Mouse (Mus musculus) adrenal gland, adult 8-10 months (tissue): ENCODE measurements around the gene Cyth1. TPM values are rescaled to one million over a fixed set of nuclear protein-coding genes. Genes with fewer than 3 reads are reported as not detected.

Experiments
- DNase-seq: peaks from one replicate; pipeline ENCODE4 v3.0.0; 2022
- total RNA-seq, 4 experiments: library from RNA; stranded (reverse); gene quantifications; 2 replicates each; pipeline ENCODE4 v1.2.4; 2022

Gene Cyth1
- total RNA-seq, 4 experiments from 2014 or later: 23.4 to 28.1 (median 24.4) TPM

DNA sequence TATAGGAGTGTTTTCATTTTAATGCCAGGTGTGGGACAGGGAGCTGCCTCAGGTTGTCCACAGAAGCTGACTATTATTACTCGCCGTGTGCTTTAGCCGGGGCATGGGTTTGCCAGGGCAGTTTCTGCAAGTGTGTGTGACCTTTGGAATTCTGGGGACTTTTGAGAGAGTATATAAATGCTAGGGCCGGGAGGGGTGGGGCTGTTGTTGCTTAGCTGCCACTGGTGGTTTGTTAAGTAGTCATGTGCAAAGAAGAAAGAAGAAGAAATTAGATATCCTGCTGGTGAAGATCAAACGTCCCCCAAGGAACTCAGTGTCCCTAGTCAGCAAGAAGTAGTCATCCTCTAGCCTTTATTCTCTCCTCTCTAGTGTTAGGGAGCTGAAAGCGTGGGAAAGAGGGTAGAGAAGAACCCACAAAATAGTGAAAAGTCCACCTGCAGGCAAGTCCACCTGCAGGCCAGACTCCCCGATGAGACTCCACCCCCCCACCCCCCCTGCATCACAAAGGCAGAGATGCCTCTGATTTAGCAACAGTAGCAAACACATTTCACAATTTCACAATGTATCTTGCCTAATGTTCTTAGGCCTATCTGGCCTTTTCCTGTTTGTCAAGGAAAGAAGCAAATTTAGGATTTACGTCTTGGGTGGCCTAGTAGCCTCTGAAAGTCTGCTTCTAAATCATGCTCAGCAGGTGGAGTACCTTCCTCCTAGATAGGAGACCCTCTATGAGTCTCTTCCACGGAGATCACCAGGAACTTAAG lies 100.3 kb downstream of the Cyth1 start:
- DNase-seq: no peak

DNA sequence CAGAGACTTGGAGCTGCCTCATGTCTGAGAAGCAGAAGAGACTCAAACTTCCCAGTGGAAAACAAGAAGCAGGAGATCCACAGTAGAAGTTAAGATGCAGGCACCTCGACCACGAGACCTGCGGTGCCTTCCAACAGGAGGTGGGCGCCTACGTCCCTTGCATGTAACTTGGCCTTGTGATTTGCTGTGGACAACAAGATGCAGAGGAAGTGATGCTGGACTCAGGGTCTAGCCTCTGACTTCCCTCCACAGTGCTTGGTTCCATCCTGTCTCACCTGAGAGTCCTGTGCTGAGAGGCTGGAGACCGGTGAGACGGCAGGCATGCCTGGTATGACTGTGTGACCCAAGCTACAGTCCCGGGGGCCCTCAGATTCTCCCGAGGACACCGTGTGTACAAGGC lies 101.9 kb downstream of the Cyth1 start:
- DNase-seq: no peak

DNA sequence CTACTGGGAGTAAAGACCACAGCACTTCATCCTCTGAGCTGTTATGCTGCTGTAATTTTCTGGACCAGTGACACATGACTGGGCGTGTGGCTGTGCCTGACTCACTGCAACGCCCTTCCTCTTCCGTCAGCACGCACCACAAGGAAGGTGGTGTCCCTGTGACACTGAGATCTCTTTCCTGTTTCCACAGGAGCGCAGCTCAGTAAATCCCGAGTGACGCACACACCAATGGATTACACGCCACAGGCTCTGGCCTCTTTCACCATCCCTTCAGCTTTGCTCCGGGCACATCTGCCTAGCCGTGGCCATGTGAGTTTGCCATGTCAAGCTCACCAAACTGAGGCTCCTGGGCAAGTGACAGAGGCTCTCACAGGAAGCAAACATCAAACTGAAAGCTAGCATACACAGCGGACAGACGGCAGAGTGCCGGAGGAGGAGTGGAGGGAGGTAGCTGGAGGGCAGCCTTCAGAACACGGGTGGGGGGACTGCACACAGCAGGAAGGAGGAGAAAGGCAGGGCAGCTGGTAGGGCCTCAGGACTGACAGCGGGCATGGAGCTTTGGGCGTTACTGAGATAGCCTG lies 102.5 kb downstream of the Cyth1 start:
- DNase-seq: peak; percentile 52

DNA sequence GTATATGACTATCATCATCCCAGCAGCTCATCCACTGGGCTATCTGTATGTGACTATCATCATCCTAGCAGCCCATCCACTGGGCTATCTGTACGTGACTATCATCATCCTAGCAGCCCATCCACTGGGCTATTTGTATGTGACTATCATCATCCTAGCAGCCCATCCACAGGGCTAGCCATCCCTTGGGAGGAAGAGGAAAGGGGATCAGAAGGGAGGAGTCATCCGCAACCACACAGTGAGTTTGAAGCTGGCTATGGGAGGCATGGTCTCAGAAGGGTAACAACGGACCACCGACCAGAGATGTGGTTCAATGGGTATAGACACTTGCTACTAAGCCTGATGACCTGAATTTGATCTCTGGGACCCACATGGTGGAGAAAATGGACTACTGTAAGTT lies 103.3 kb downstream of the Cyth1 start:
- no peak for DNase-seq

DNA sequence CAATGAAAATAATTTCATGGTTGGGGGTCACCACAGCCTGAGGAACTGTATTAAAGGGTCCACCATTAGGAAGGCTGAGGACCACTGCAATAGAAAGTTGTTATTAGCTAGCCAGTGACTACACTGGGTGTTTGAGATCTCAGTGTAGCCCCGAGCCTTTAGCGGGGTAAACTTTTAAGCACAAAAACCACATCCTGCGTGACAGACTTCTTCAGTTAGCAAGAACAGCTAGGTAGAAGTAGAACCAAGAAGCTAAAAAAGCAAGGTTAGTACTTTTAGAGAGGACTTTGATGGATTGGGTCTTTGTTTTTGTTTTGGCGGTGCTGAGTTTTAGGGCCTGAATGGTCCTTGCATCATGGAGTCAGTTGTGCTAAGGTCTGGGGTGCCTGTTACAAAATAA lies 104.7 kb downstream of the Cyth1 start:
- DNase-seq: no peak

DNA sequence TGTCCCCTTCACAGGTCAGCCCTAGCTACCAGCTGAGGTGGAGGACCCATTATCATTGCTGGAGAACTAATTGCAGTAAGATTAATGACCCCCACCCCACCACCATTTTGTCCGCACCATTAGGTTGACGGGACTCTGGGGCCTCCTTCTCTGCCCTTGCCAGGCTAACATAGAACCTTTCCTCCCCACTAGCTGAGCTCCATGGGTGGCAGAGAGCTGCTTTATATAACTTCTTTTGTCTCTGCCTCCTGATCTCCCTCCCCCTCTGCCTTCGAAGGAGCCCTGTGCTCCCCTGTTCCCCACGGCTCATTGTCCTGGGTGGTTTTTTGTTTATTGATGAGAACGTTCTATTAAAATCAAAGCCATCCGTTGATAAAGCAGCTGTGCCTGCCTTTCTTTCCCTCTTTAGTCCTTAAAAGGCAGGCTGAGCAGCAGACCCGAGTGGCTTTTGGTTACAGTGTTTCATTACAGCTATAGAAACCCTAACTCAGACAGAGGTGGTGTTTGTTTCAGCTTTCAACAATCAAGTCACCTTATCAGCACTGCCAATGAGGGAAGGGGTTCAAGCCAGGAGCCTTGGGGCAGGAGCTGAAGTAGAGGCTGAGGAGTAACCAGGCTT lies 105.7 kb downstream of the Cyth1 start:
- no peak for DNase-seq

DNA sequence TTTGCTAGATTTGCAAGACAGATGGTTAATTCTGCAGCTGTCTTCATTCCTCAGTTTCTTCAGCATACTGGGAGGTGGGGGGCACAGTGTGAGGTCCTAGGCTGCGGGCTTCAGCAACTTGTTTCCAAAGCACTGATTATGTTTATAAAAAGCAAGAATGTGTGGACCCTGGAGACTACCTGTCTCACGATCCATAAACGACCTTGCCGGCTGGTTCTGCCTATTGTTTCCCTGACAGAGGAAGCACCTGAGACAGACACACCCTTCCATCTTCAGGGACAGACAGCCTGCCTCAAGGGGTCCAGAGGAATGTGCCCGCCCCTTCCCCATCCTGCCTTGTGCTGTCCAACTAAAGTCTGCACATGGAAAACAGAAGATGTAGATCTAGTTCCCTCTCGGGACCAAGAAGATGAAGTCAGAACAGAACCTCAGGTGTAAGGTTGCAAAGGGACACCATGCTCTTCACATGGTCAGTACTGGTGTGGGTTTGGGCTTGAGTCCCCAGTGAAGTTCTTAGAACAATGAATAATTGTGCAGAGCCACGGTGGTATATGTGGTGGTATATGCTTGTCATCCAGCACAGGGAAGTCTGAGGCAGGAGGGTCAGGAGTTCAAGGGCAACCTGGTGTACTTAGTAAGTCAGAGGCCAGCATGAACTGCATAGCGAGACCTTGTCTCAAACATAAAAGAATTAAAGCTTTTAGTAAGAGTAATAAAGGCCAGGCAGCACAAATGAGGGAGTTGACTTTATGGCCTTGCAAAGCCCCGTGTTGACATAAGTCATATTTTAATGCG lies 107.4 kb downstream of the Cyth1 start:
- no peak for DNase-seq

DNA sequence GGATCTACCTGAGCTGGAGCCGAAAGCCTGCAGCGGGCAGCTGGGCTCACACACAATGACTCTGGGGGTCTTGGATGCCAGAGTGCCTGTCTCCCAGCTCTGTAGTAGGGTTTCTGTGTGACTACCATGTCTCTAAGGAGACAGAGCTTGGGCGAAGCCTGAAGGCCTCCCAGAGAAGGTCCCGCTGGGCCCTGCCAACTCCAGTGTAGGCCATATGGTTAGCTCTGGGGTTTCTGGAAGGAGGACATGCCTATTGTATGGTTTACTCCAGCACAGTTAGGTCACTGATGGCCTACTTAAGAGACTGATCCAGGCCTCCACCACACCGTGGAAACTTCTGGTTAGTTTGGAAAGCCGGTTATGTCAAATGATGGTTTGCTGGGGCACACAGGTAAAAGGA lies 110.0 kb downstream of the Cyth1 start:
- DNase-seq: no peak

DNA sequence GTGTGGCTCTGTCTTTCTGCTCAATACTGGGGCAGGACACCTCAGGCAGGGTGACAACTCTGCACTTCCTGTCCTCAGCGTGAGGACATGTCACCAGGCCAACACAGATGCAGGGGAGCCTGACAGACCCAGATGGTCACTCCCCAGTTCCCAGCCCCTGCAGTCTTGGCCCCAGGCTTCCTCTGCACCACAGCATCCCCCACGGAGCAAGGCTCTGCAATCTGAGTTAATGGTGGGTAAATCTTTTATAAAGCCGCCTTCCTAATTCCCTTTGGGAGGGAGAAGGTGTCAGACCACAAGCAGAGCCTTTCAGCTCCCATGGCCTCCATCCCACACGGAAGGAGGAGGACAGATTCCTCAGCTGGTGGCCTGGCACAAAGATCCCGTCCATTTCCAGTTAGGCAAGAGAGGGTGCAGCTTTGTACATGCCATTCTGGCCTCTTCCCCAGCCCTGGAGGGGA lies 112.2 kb downstream of the Cyth1 start:
- no peak for DNase-seq

DNA sequence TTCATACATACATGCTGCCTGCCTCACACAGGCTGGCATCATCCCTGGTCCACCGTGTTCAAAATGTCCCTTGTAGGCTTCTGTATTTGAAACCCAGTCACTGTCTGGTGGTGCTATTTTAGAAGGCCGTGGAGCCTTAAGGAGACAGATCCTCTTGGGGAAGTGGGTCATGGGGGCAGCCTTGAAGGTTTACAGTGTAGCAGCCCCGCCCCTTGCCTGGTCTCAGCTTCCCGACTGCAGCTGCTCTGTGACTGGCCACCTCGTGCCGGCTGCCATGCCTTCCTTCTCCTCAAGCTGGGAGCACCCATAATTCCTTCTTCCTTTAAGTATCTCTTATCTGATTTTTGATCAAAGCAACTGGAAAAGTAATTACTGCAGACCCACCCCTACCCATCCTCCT lies 113.1 kb downstream of the Cyth1 start:
- DNase-seq: no peak

DNA sequence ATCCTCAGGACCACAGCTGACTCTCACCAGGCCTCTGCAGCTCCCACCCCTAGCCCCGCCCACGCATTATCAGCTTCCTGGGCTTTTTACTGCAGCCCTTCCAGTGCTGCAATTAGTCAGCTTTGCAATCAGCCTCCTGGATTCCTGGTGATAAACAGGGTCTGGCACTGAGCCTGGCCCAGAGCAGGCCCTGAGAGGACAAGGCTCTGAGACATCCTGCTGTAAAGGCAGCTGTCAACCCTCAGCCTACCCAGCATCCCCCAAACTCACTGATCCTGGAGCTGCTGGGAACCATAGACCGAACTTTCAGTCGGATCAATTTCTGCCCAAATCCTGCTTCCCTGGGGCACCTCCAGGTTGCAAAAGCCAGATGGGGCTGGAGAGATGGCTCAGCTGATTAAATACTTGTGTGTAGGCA lies 114.6 kb downstream of the Cyth1 start:
- peak; percentile 23 for DNase-seq

DNA sequence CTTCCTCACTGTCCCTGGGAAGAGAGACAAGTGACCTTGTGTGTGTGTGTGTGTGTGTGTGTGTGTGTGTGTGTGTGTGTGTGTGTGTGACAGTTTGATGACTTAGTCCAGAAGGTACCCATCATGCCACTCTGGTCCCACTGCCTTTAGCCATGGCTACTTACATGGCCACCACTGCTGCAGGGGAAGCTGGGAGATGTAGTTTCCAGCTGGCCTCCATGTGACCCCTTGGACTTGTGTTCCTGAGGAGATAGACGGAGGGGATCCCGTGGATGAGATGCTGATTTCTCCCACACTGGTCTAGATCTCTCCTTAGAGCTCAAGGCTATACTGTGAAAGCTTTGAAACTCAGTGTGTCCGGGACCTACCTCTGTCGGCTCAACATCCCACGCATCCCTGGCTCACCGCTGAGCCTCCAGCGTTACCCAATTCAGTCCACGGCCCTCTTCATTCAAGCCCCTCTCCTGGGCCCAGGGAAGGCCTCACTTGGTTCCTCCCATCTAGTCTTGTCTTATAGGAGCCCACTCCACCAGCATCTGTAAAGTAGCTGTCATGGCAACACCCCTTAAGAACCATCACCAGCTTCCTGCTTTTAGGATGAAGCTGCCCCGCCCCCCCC lies 115.2 kb downstream of the Cyth1 start:
- DNase-seq: no peak

DNA sequence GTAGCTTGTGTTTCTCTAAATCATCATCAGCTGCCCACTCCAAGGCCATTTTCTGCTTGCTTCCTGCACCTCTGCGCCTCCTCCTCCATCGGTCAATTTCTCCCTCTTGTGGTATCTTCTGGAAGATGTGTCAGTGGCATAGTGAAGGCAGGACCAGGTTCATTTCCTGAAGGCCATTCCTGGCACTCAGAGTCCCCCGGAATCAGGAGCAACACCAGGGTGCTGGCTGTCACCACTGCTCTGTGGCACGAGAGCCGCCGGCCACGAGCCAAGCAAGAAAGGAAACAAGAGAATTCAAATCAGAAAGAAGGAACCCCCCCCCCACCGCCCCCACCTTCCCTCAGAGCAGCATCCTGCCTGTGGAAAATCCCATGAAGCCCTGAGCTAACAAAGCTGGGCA lies 116.3 kb downstream of the Cyth1 start:
- peak; percentile 25 for DNase-seq

DNA sequence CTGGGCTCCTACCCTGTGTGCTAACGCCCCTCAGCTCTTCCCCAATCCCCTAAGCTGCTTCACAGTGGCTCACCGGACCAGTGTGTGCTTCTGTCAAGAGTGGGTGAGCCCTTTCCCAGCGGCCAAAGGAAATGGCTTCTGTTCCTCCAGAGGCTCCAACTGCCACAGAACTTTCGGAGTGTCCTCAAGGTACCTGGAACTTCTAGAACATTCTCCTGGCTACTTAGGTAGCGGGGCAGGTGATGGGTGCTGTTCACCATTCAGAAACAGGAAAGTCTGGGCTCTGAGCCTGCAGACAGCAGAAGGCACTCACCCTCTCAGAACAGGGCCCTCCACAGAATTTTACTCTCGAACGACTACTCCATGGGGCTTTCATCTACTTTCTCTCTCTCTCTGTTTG lies 117.9 kb downstream of the Cyth1 start, which contains the start of gene Dnah17:
Gene Dnah17, minus strand, starts transcription at position 101 of the 400 bp plus-strand sequence.
- DNase-seq: no peak

DNA sequence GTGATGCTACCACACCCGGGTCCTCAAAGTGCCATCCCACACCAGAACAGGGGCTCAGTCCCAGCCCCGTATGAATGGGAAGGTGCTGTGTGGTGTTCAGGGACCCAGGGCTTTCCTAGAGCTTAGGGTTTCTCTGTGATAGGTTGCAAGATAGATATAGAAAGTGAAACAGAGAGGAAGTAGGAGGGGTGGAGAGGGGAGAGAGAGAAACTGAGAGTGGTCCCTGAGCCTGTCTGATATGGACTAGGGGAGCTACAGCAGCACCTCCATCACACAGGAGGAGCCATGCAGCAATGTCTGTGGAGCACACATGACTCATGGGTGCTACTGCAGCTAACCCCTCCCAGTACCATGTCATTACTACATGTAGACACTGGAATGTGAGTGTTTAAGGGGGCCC lies 118.6 kb downstream of the Cyth1 start:
- no peak for DNase-seq

DNA sequence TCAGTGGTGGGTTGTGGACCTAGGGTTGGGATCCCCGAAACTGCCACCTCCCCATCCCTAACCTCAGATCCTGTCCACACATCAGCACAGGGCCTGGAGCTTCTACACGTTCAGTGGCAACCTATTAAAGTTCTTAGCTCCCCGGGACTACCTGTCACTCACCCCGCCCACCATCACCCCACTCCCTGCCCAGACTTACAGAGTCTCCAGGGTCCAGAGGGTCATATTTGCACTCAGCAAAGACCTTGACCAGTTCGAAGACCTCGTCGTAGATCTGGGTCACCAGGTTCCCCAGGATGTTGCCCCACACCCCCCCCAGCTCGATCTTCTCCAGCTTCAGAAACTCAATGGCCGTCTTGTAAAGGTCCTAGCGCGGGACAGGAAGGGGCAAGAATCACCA lies 126.8 kb downstream of the Cyth1 start:
- no peak for DNase-seq

DNA sequence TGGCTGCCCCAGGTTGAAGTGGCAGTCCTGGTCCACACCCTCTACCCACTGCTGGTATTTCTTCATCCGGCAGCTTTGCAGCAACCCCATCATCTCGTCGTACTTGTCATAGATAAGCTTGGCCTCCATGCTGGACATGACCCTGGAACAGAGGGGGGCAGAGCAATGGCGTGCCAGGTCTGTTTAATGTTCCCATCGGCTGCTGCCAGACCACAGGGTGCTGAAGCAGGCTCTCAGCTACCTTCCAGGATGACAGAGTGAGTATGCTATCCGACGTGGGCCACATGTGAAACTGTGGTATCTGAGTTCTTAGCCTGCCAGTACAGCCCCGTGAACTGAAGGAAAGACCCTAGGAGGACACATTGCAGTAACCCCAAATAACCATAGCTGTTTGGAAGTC lies 129.6 kb downstream of the Cyth1 start:
- DNase-seq: no peak

DNA sequence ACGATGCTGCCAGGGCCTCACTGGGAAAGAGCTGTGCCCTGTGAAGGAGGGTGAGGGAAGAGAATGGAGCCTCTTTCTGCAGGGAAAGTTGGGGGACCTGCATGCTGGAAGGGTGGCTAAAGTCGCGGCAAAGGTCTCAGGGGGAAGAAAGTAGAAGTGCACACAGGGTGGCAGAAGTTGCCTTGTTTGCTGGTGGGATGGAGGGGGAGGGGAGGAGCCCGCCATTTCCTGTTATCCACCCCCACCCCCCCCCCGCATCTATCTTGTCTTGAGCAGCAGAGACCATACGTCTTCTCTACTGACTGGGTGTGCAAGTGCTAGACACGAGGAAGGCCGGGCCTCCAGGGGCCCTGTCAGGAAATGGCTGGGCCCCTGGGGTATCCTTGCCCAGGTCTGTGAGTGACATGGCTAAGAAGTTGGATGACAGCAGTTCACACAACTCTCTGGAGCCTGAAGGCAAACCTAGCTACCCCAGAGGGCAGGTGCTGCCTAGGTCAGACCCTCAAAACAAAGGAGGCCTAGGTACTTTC lies 133.7 kb downstream of the Cyth1 start:
- DNase-seq: no peak

DNA sequence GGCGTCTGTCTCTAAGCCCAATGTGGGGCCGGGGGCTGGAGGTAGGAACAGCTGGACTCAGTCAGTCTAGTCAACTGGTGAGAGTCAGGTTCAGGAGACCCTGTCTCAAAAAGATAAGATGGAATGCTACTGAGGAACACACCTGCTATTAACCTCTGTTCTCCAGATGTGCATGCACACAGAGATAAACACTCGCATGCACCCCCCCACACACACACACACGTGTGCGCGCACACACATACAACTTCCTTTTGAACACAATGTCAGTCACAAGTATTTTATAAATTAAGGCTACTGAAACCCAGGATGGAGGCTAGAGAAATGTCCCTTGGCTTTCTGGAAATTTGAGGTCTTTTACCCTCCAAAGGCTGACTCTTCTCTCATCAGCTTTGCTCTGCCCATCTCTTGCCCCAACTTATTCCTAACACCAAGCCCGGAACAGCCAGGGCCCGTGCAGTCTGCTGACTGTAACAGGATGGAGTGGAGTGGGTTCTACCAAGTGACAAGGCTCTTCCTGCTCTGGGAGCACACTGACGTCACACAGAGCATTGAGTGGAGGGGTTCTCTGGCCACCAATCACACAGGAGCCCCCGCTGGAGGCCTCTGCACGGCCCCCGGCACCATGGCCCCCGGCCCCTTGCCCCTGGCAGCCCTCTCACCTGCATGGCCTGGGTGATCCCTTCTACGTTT lies 134.7 kb downstream of the Cyth1 start:
- DNase-seq: no peak

DNA sequence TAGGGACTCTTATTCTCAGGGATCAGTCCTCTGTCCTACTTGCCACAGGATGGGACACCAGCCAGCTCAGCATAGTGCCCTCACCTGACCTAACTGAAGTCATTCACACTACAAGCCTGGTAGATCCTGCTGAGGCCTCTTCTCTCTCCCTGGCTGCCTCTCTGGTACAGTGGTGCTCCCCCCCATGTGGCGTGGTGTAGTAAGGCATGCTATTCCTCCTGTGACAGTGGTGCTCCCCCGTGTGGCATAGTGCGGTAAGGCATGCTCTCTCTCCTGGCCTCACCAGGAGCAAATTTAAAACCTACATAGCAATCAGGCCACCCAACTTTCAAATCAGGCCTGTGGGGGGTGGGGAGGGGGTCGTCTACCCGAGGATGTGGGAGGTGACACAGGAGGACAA lies 144.4 kb downstream of the Cyth1 start:
- peak; percentile 56 for DNase-seq

DNA sequence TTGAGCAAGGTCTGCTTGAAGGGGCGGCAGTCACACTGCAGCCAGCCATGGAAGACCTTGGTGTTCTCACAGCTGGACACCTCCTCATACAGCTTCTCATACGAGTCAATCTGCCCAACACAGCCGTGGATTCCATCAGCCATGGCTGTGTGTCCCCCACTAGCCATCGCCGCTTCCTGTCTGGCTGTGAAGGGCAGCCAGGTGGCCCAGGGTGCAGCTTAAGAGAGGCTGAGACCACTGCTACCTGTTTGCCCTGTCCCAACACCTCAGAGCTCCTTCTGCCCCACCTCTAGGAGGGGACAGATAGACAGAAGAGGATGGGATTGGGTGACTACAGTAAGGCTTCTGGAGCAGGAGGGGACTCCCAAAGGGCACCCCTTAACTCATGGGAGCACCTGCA lies 145.0 kb downstream of the Cyth1 start:
- no peak for DNase-seq

DNA sequence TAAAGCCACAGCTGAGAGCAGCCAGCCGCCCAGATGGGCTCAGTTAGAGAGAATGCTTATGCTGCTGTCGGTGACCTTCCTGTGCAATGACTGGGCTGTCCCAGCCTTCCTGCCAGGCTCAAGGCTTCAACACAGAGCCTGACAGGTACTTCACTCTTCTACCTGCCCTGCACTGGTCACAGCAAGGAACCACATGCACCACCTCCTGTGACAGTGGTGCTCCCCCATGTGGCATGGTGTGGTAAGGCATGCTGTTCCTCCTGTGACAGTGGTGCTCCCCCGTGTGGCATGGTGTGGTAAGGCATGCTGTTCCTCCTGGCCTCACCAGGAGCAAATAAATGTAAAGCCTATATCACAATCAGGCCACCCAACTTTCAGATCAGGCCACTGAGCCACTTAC lies 145.6 kb downstream of the Cyth1 start:
- DNase-seq: peak; percentile 69
